Mouse (Mus musculus): ENCODE data around the gene Atp9a. TPM values are rescaled to one million over a fixed set of nuclear protein-coding genes. Genes with fewer than 3 reads are reported as not detected.

Atp9a gene
- polyA plus RNA-seq, 1 experiment from 2014 or later: 61.1 TPM

DNA sequence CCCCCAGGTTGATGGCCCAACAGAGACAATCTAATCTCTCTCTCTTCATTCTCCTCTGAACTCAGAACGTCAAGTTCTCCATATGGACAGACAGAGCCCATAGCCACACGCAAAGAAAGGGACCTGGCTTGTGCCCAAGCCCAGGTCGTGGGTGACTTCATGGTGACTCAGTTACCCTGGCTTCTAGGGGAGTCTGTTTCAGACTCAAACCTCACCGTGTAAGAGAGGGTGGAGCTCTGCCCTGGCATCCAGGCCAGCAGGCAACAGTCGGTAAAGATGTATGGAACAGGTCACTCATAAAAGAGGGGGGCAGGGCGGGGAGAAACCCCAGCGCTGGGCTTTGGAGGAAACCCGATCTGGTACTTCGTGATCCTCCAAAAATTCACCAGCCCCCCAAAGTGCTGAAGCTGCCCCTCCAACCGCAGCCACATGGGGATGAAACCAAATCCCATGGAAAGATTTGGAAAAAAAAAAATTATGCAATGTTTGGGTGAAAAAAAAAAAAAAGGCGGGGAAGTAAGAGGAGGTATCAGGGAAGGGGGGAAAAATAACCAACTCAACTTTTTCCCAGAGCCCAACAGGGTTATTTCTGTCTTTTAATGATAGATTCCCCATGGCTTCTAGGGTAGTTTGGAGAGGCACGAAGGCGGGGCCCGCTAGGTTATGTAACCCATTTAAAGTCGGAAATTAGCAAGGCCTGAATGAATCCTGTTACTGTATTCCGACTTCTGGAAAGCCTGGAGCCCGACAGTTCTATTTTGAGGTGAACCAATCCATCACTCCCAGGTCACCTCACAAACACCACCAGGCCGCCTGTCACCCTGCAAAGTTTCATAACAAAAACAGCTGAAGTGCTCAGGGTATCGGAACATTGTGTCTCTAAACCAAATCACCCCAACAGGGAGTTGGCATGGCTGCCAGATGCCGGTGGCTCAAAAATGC, 114.1 kb downstream of the Atp9a start:
- no peaks in the 10 kb centered on the region for H3K27me3 ChIP-seq
- peaks cover 4% of the 10 kb centered on the region; the same call in 1 of the 2 replicates for H3K9me3 ChIP-seq
- H3K27ac ChIP-seq: no peak overlapping the region
- H3K4me1 ChIP-seq (replicated peaks): peaks cover 31% of the 10 kb centered on the region
- no peak overlapping the region for H3K4me2 ChIP-seq (replicated peaks)
- H3K9ac ChIP-seq (replicated peaks): no peak overlapping the region
- no peak for ATAC-seq
- no peak overlapping the region for H3K4me3 ChIP-seq (replicated peaks)
- H3K36me3 ChIP-seq: peaks cover 10% of the 10 kb centered on the region
- WGBS: 68% methylated on average over 20 of the region's 20 CpGs

DNA sequence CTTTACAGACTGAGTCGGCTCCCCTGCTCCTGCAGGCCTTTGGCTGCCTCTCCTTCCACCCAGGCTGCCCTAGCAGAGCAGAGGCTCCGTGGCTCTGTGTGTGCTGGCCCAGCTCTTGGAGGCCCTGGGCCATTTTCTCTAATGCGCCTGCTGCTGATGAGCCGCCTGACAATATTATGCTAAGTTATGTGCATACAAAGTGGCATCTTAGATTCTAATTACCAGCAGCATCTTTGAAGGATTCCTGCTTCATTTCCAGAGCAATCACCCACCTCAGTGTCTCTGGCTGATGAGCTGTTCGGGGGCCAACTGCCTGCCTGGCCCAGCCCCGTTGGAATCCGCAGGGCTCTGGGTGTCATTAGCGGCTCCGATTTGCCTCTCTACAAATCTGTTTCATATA, 115.8 kb downstream of the Atp9a start:
- H3K27me3 ChIP-seq: no peaks in the 10 kb centered on the region
- peak; percentile 83 for ATAC-seq
- H3K9ac ChIP-seq (replicated peaks): no peak overlapping the region
- no peak overlapping the region for H3K4me2 ChIP-seq (replicated peaks)
- WGBS: 32% methylated on average over 9 of the region's 9 CpGs
- H3K36me3 ChIP-seq: peaks cover under 1% of the 10 kb centered on the region; the same call in 1 of the 2 replicates
- peak overlapping the region; percentile 88 for H3K27ac ChIP-seq
- no peak overlapping the region for H3K4me3 ChIP-seq (replicated peaks)
- peaks cover 31% of the 10 kb centered on the region for H3K4me1 ChIP-seq (replicated peaks)
- peaks cover 4% of the 10 kb centered on the region for H3K9me3 ChIP-seq

DNA sequence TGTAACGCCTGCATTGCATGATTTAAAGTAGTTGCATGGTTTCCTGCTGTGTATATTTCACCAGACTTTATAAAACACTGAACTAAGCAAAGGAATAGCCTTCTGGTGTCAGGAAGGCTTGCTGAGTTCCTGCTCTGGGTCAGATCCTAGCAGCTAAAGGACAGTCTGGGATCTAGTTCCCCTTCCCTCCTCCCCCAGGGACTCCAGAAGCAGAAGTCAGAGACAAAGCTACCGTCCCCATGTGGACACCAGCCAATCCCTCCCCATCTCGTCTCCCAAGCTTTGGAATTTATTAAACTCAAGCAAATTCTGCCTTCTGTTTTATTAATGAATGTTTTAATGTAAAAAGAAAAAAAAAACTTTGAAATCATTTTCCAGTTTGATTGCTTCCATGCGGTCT, 117.1 kb downstream of the Atp9a start:
- no peak overlapping the region for H3K9ac ChIP-seq (replicated peaks)
- H3K27ac ChIP-seq: peak overlapping the region; percentile 88; the same call in 1 of the 2 replicates
- no peak for ATAC-seq
- H3K27me3 ChIP-seq: no peaks in the 10 kb centered on the region
- H3K36me3 ChIP-seq: no peaks in the 10 kb centered on the region
- 79% methylated on average over 4 of the region's 4 CpGs for WGBS
- no peak overlapping the region for H3K4me3 ChIP-seq (replicated peaks)
- peaks cover 31% of the 10 kb centered on the region for H3K4me1 ChIP-seq (replicated peaks)
- H3K9me3 ChIP-seq: peaks cover 4% of the 10 kb centered on the region
- H3K4me2 ChIP-seq (replicated peaks): no peak overlapping the region

DNA sequence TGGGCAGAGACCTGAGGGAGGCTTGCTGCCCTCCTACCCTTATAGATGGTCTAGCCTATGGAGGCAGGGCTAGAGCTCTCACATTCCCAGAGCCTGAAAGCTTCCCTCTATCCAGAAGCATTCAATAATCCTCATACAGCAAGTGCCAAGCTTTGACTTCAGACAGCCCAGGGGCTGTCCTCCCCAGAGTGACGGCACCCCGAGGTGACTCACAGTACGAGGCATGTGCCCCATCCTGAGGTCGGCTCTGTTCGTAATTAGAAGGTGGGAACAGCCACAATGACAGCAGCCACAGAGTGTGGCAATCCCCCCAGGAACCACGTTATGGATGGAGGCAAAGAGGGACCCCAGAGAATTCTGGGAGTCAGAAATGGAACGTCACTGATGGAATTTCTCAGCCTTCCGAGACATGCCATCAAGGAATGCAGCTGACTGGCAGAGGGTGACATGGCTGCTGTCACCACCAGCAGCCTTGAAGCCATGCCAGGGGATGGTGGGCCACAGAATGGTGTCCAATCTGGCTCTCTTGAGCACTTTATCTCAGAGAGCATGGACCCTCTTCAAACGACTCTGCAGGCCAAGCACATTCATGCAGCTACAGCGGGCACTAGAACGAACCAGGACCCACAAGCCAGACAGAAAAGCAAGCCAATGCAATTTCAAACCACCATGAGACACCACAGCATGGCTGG, 121.0 kb downstream of the Atp9a start:
- H3K4me3 ChIP-seq (replicated peaks): no peak overlapping the region
- H3K4me1 ChIP-seq (replicated peaks): peaks cover 22% of the 10 kb centered on the region
- no peak overlapping the region for H3K27ac ChIP-seq
- no peak overlapping the region for H3K9ac ChIP-seq (replicated peaks)
- ATAC-seq: no peak
- H3K9me3 ChIP-seq: peaks cover 4% of the 10 kb centered on the region
- 76% methylated on average over 11 of the region's 11 CpGs for WGBS
- no peaks in the 10 kb centered on the region for H3K36me3 ChIP-seq
- no peaks in the 10 kb centered on the region for H3K27me3 ChIP-seq
- no peak overlapping the region for H3K4me2 ChIP-seq (replicated peaks)

DNA sequence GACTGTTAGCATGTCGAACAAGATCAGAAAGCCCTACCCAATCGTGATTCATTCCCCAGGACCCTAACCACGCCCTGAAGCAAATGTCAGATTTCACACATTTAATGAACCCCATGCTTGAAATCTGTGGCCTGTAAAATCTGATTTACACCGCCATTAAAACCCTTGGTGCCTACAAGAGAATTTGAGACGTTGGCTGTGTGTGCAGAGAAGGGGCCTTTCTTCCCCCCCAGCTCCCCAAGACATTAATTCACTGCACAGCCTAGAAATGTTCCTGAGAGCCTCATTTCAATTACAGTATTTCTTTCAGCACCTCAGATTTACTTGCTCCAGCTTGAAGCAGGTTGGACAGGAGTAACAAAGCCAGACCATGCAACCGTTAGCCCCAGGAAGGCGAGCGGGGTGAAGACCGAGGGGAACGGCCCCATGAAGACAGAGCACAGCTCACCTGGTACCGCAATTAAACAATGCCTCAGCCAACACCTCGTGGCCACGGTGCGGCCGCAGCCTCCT, 123.9 kb downstream of the Atp9a start:
- no peak for ATAC-seq

DNA sequence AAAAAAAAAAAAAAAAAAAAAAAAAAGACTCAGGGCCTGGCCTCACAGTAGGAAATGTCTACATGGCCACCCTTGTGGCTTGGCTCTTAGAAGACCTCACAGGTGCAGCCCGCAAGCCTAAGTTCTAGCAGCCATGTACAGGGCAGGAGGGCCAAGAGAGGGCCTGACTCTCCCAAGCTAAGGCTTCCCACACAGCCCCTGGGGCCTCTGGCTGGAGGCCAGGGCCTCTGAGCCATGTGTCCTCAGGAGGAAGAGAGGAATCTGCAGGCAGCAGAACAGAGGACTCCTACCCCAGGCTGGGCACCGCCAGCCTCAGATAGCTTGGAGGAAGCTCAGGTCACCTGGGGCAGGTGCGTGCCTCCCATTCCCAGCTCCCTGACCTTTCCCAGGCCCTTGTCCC, 127.0 kb downstream of the Atp9a start:
- H3K27me3 ChIP-seq: no peaks in the 10 kb centered on the region
- H3K4me2 ChIP-seq (replicated peaks): no peak overlapping the region
- peaks cover 29% of the 10 kb centered on the region for H3K4me1 ChIP-seq (replicated peaks)
- H3K36me3 ChIP-seq: no peaks in the 10 kb centered on the region
- H3K9me3 ChIP-seq: no peaks in the 10 kb centered on the region
- no peak overlapping the region for H3K9ac ChIP-seq (replicated peaks)
- WGBS: 87% methylated on average over 3 of the region's 3 CpGs
- no peak for ATAC-seq
- no peak overlapping the region for H3K27ac ChIP-seq
- H3K4me3 ChIP-seq (replicated peaks): no peak overlapping the region

More for the DNA sequence above, 123.9 kb downstream of the Atp9a start:
- no peak overlapping the region for H3K4me2 ChIP-seq (replicated peaks)
- H3K4me3 ChIP-seq (replicated peaks): no peak overlapping the region
- H3K27ac ChIP-seq: no peak overlapping the region; the same call in 1 of the 2 replicates
- WGBS: 80% methylated on average over 15 of the region's 15 CpGs
- no peaks in the 10 kb centered on the region for H3K27me3 ChIP-seq
- H3K4me1 ChIP-seq (replicated peaks): peaks cover 28% of the 10 kb centered on the region
- no peaks in the 10 kb centered on the region for H3K36me3 ChIP-seq
- H3K9me3 ChIP-seq: peaks cover under 1% of the 10 kb centered on the region; the same call in 1 of the 2 replicates
- 0 out of 2 replicates have a peak overlapping the region, but pooled peaks have one; percentile 6 for H3K9ac ChIP-seq (replicated peaks)

DNA sequence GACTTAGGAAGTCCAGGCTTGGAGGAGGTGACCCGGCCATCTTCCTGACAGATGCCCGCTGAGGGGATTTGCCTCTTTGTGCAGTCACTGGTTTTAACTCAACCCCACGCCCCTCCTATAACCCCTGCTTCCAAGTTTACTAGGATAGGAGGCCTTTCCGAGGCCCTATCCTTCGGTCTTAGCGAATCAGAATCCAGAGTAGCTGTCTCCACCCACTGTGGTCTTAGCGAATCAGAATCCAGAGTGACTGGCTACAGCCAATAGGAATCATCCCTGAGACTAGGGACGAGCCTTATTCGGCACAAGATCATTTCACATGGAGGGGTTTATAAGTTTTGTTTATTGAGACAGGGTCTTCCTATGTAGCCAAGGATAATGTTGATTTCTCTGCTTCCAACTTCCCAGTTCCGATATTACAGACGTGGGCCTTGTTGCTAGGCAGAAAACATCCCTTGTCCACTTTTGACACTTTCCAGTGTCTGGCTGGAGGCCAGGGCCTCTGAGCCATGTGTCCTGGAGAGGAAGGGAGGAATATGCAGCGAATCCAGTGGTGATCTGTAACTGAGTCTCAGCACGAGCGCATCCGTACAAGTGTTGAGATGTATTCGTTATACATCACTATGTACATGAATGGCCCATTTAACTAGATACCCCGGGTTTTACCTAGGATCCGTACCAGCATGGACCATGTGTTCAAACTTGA, 127.9 kb downstream of the Atp9a start:
- Histone ChIP-seq H3K4me2 (replicated peaks) (no peak overlapping the region), H3K36me3 (no peaks in the 10 kb centered on the region), H3K27ac (no peak overlapping the region), H3K4me3 (replicated peaks) (no peak overlapping the region), H3K9me3 (no peaks in the 10 kb centered on the region), H3K27me3 (no peaks in the 10 kb centered on the region), H3K4me1 (replicated peaks) (peaks cover 36% of the 10 kb centered on the region), H3K9ac (replicated peaks) (no peak overlapping the region)
- no peak for ATAC-seq
- WGBS: 72% methylated on average over 18 of the region's 18 CpGs

DNA sequence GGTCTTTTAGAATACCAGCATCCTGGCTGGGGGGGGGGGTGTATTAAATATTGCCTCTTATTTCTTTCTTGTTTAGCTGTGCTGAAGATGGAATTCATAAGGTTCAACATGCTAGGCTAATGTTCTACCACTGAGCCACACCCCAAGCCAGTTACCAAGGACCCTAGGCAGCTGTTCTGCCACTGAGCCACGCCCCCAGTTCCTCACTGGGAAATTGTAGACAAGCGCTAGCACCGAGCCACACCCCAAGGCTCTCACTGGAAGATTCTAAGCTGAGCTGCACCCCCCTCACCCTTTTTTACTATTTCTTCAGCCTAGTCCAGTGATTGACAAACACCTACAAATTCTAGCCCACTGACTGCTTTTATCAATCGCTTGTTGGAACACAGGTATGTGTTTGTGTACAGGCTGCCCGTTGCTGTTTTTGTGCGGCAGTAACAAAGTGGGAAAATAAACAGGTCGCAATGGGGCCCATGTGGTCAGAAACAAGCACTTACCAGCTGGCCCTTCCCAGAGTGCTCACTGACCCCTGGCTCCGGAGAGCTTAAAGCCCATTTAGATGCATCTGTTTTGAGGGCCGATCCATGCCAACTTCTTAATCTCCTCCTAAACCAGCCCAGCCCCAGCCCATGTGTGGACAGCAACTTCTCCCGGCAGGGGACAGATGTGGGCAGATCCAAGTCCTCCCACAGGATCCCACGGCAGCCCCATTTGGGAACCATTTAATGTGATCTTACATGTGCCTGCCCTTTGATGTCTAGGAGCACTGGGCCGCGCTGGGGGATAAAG, 128.9 kb downstream of the Atp9a start:
- no peak for ATAC-seq
- Histone ChIP-seq H3K27me3 (no peaks in the 10 kb centered on the region), H3K4me1 (replicated peaks) (peaks cover 34% of the 10 kb centered on the region), H3K4me2 (replicated peaks) (no peak overlapping the region), H3K9ac (replicated peaks) (no peak overlapping the region), H3K36me3 (no peaks in the 10 kb centered on the region), H3K4me3 (replicated peaks) (no peak overlapping the region), H3K9me3 (no peaks in the 10 kb centered on the region), H3K27ac (no peak overlapping the region)
- WGBS: 35% methylated on average over 13 of the region's 13 CpGs

DNA sequence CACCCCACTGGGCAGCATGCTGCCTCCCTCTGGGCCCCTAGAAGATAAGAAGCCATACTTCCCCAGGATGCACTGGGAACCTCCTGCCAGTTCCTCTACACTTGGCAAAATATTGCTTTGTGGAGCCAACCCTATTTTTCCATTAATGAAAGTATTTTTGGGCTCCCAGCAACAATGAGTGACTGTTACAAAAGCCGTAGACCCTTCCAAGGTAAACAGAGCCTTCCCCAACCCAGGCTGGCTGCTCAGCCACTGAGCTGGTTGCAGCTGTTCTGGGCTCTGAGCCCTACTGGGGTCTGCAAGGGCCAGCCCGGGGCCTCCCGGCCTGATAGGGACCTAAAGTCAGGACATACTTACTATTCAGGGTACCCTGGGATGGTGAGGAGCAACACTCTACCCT, 131.3 kb downstream of the Atp9a start:
- Histone ChIP-seq H3K4me3 (replicated peaks) (no peak overlapping the region), H3K4me2 (replicated peaks) (no peak overlapping the region), H3K9ac (replicated peaks) (no peak overlapping the region), H3K27ac (no peak overlapping the region), H3K9me3 (no peaks in the 10 kb centered on the region), H3K4me1 (replicated peaks) (peaks cover 28% of the 10 kb centered on the region), H3K27me3 (no peaks in the 10 kb centered on the region), H3K36me3 (no peaks in the 10 kb centered on the region)
- 91% methylated on average over 3 of the region's 3 CpGs for WGBS
- ATAC-seq: no peak

DNA sequence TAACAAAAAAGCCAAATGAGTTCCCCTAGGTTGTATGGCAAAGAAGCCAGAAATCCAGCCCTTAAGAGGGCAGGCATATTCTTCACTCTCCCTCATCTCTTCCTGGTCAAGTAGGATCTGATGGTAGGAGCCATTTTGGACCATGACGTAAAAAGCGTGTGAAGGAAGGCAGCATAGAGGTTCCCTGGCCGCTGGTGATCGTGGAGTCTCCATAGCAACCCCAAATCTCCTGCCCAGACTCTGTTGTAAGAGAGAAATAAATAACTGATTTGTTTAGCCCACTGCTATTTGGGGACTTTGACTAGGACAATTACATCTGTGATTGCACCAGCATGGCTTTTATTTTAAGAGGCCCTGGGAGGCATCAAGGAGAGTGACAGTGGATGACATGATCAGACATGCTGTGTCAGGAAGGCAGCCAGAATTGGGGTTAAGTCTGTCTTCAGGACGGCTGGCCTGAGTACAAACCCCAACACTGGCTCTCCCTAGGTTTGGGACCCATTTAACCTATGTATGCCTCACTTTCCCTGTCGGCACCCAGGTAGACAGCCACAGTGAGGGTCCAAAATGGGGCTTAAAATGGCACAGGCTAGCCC, 132.5 kb downstream of the Atp9a start:
- Histone ChIP-seq H3K9me3 (no peaks in the 10 kb centered on the region), H3K27me3 (no peaks in the 10 kb centered on the region), H3K9ac (replicated peaks) (no peak overlapping the region), H3K36me3 (no peaks in the 10 kb centered on the region), H3K4me2 (replicated peaks) (no peak overlapping the region), H3K27ac (no peak overlapping the region), H3K4me1 (replicated peaks) (peaks cover 26% of the 10 kb centered on the region), H3K4me3 (replicated peaks) (no peak overlapping the region)
- ATAC-seq: no peak
- 45% methylated on average over 6 of the region's 6 CpGs for WGBS

DNA sequence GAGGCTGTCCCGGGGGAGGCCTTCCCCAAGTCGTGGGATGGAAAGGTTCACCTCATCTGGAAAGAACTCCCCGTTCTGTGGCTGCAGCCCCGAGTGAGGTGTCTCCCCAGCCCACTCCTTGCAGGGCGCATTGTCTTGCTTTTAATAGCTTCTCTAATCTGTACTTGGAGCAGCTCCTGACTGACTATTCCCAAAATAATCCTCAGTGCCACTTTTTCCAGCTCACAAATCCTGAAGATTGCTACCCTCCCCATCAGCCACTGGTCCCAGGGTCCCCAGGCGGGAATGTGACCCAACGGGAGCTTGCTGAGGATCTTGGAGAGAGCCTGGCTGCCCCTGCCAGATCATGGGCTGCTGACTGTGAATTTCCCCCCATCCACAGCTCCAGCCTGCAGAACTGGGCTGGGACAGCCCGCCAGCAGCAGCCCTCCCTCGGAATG, 134.1 kb downstream of the Atp9a start:
- Histone ChIP-seq H3K36me3 (no peaks in the 10 kb centered on the region), H3K27ac (no peak overlapping the region), H3K9me3 (no peaks in the 10 kb centered on the region), H3K4me3 (replicated peaks) (no peak overlapping the region), H3K27me3 (peaks cover 10% of the 10 kb centered on the region), H3K4me2 (replicated peaks) (no peak overlapping the region), H3K9ac (replicated peaks) (no peak overlapping the region), H3K4me1 (replicated peaks) (peaks cover 15% of the 10 kb centered on the region)
- ATAC-seq: no peak
- 64% methylated on average over 9 of the region's 9 CpGs for WGBS
